Mouse (Mus musculus): ENCODE measurements at regions not wholly inside any gene's neighbourhood (a gene's known extent, or its start where the extent isn't known, plus 50 kb on each side); places are given as distances from the start of the nearest gene placed in this dataset.

- no peak for DNase-seq
Observed at GRCm38 (mm10) chr6:120614526-120614925, 51.6 kb upstream of the Cecr2 start.

DNA sequence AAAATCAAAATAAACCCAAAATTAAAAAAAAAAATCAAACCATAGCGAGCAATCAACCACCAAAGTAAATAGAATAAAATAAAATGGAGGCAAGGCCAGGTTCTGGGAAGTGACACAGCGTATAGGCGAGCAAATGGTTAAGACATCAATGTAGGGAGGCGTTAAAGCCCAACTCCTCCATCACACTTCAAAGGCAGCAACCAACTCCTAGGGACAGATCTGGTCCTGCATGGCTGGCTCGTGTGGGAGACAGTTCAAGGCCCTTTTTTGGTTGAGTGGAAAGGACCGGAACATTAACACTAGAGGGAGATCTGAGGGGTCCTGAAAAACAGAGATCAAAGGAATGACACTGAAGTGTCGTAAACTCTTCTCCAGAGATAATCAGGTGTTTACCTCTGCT, 53.8 kb upstream of the Cecr2 start:
- DNase-seq = no peak

DNA sequence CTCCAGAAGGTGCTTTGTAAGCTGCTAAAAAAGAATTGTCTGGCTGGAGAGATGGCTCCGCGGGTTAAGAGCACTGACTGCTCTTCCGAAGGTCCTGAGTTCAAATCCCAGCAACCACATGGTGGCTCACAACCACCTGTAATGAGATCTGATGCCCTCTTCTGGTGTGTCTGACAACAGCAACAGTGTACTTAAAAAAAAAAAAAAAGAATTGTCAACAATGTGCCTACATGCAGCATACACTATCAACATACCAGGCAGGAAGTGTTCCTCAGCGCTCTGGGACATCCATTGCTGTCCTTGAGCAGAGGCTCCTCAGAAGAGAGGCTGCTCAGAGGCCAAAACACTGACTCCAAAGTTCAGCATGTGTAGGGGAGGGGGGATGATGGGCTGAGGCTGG, 56.3 kb upstream of the Cecr2 start:
- no peak for DNase-seq

DNA sequence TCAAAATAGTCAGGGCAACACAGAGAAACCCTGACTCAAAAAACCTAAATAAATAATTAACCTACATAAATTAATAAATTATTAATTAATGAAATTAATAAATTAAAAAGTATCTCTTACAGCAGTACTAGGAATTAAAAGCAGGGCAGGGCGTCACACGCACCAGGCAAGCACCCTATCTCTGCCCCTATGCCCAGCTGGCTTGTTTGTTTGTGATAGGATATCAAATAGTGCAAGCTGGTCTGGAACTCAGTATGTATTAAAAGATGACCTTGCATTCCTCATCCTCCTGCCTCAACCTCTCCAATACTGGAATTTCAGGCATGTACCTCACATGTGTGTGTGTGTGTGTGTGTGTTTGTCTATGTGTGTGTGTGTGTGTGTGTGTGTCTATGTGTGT, 60.7 kb upstream of the Cecr2 start:
- no peak for DNase-seq

DNA sequence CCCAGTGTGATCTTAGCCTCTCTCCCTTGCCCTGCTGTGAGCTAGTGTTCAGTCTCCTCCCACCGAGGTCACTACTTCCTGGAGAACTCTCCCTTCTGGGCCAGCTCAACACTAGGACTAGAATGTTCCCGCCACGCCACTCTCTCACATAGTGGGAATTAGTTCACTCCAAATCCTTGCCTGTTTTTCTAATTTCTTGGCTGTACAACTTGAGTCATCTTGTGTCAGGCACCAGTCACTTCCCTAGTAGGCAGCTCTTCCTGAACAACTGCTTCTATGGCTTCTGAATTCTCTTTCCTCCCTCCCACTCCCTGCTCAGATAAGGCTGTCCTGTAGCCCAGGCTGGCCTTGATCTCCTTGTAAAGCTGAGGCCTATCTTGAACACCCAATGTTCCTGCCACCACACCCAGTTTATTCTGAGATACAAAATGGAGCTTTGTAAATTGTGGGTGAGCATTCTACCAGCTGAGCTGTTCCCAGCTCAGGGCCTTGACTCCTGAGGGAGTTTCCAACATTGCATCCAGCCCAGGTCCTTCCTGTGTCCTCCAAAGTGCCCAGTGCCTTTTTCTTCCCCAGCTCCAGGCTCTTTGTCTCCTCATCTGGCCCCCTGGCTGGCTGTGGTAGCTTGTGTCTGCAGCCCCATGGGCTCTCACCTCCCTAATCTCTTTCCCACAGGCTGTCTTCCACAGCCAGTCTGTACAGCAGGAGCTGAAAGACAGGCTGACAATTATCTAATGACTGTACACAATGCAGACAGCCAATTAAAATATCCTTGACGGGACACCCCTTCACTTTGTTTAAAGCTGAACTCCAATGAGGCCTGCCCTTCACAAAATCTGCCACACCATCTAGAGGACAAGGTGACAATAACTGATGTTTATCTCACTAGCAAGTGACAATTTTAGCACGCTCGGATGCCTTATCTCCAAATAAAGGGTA, 61.9 kb upstream of the Cecr2 start:
- peak; percentile 52 for DNase-seq

DNA sequence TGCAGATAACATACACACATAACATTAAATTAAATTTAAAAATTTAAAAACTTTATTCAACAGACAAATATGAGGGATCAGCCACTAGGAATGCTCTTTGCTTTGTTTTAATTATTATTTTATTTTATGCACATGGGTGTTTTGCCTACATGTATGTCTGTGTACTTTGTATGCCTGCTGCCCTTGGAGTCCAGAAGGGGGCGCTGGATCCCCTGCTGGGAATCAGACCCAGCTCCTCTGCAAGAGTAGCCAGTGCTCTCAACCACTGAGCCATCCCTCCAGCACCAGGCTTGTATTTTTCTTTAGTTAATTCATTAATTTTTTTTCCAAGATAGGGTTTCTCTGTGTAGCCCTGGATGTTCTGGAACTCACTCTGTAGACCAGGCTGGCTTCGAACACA, 62.7 kb upstream of the Cecr2 start:
- peak; percentile 69 for DNase-seq

GRCm38 (mm10) chr6:120600376-120600775, 65.8 kb upstream of the Cecr2 start:
- no peak for DNase-seq

GRCm38 (mm10) chr6:120598471-120598870, 67.4 kb upstream of the Hdhd5 start:
- DNase-seq = no peak

GRCm38 (mm10) chr6:120597887-120598286, 66.8 kb upstream of the Hdhd5 start:
- no peak for DNase-seq

GRCm38 (mm10) chr6:120596717-120597116, 65.6 kb upstream of the Hdhd5 start:
- DNase-seq = no peak

- DNase-seq = no peak
Observed at GRCm38 (mm10) chr6:120594463-120594862, 63.3 kb upstream of the Hdhd5 start.

DNA sequence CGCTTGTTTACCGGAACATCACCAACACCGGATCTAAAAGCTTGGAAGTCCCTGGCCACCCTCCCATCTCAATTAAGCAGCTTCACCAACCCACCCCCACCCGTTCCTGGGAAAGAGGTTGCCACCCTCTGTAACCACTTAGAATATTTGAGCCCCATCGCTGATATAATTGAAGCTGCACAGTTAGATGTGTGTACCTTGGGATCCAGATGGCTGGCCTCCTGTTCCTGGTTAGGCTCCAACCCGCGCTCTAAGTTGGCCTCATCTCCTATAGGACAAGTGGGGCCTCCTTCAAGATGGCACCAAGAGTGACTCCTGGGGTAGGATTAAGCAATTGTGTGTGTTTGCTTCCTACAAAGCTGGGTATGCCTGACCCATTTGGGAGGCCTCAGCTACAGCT, 61.6 kb upstream of the Hdhd5 start:
- DNase-seq = no peak

- DNase-seq = peak; percentile 74
Observed at GRCm38 (mm10) chr6:120592031-120592681, 61.0 kb upstream of the Hdhd5 start.

DNA sequence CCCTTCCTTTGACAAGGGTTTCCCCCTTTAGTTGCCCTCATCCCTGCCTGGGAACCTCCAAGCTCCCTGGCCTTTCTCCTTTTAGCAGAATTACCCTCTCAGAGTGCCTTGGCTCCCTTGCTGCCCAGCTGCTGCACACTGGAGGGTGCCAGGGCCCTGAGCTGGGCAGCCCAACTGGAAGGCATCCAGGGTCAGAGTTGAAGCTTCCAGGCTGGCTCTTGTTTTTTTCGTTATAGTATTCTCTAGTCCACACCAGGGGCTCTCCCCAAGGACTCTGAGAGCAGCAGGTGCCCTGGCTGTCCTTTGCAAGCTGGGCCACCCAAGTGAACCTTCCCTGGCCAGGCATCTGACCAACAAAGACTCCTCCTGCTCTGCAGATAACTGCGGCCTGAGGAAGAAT, 59.1 kb upstream of the Hdhd5 start:
- DNase-seq = peak; percentile 74

GRCm38 (mm10) chr6:120588701-120589659, 57.9 kb upstream of the Hdhd5 start:
- peak; percentile 55 for DNase-seq

DNA sequence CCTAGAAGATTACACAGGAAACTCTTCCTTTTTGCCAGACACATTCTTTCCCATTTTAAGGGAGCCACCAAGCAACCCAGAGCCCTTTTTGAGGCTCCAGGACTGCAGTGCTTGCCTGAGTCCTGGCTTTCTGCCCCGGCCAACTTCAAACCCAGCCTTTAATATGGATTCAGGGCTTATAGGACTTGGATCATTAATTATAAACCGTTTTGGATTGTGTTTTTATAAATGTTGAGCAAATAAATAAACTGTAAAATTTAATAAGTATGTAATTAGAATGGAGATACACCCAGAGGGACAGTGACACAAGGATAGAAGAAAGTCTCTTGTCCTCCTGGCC, 54.8 kb upstream of the Hdhd5 start:
- DNase-seq = no peak

- DNase-seq = peak; percentile 58
Observed at GRCm38 (mm10) chr6:120585118-120585940, 54.2 kb upstream of the Hdhd5 start.

- no peak for DNase-seq
Observed at GRCm38 (mm10) chr6:120581748-120582147, 50.6 kb upstream of the Hdhd5 start.

Measured in adrenal gland, postnatal 14 days (tissue).